Comparison of ENCODE assay signal across 28 mouse cellular contexts in the genomic region with DNA sequence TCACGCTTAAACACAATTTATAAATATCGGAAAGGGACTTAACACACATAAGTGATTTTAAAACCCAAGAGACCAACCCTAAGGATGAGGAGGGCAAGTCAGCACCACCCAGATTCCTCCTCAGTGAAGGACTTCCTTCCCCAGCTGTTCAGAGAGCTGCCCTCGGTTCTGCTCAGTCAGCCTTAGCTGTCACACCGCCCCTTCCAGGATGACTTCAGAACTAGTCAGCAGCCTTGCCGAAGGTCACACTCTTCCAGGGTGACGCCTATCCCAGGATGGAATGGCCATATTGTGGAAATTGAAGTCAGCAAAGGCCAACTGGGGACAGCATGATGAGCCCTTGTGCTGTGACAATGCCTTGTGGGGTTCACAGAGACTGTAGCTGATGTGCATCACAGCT. TPM values are rescaled to one million over a fixed set of nuclear protein-coding genes. Genes with fewer than 3 reads are reported as not detected.
DNase-seq lines count a peak whose midpoint lies in the region; ATAC-seq and TF ChIP-seq lines count a peak whose summit lies in the region.
"Had no signal": no experiment of that assay in that cellular context is flagged by ENCODE, and none has a peak within 500 bp of the region (broad histone marks: within the 10 kb centered on the region; RNA-seq: fewer than 3 reads in every experiment).

No protein-coding gene starts in this region.

- H3K27ac ChIP-seq in stomach, postnatal 0 days (replicated peaks): no peak overlapping the region
- H3K27ac ChIP-seq: embryonic facial prominence, embryonic 13.5 days; forebrain, embryonic 12.5 days; hindbrain, embryonic 13.5 days; layer of hippocampus, adult 2 months; midbrain, embryonic 10.5 days had no signal

- no peaks in the 10 kb centered on the region for H3K27me3 ChIP-seq in myocyte (ENCODE audit: control insufficient read depth, insufficient read depth, insufficient read length)
- H3K27me3 ChIP-seq in stomach, postnatal 0 days (ENCODE audit: control insufficient read depth, insufficient read depth, low read length): no peaks in the 10 kb centered on the region
- H3K27me3 ChIP-seq: embryonic facial prominence, embryonic 13.5 days; forebrain, embryonic 12.5 days; hindbrain, embryonic 13.5 days had no signal

- H3K9me3 ChIP-seq in stomach, postnatal 0 days (ENCODE audit: control insufficient read depth, low read length): no peaks in the 10 kb centered on the region
- H3K9me3 ChIP-seq: embryonic facial prominence, embryonic 13.5 days; forebrain, embryonic 12.5 days; G1E; hindbrain, embryonic 13.5 days; midbrain, embryonic 10.5 days had no signal

- no peak for ATAC-seq in stomach, postnatal 0 days (ENCODE audit: low FRiP score, low TSS enrichment)
- ATAC-seq: lung, postnatal 0 days had no signal

- no peak for TF ChIP-seq EP300 in stomach, postnatal 0 days (optimal IDR thresholded peaks at IDR 0.05)

- no peak overlapping the region for H3K4me2 ChIP-seq in myocyte (ENCODE audit: low read depth)
- no peak overlapping the region for H3K4me2 ChIP-seq in stomach, postnatal 0 days (replicated peaks; ENCODE audit: low read depth)
- H3K4me2 ChIP-seq: embryonic facial prominence, embryonic 13.5 days; forebrain, embryonic 12.5 days; hindbrain, embryonic 13.5 days had no signal

- no peak for TF ChIP-seq POLR2A in myocyte (IDR thresholded peaks at IDR 0.05; ENCODE audit: insufficient read length, low read depth)

- H3K4me1 ChIP-seq in stomach, postnatal 0 days (replicated peaks; ENCODE audit: control insufficient read depth, insufficient read depth): no peaks in the 10 kb centered on the region
- H3K4me1 ChIP-seq: forebrain, embryonic 12.5 days; hindbrain, embryonic 13.5 days; midbrain, embryonic 10.5 days had no signal

- WGBS in stomach, postnatal 0 days: 59% methylated on average over 6 of the region's 6 CpGs

- peak; percentile 24 for DNase-seq in gastrocnemius, adult 18-20 months (ENCODE audit: low spot score)
- DNase-seq in gastrocnemius, postnatal 10 days: no peak
- peak; percentile 0 for DNase-seq in A20 (ENCODE audit: low read depth, low spot score)
- DNase-seq in adrenal gland, postnatal 10 days: peak; percentile 64
- DNase-seq in stomach, postnatal 0 days (ENCODE audit: low spot score): no peak
- DNase-seq in thymus, postnatal 0 days (ENCODE audit: low spot score): no peak
- DNase-seq: cerebellum, adult 2 months; cerebellum, postnatal 36 days; embryo, embryonic 11 days; gastrocnemius, postnatal 14 days; kidney, adult 18-20 months; kidney, postnatal 14 days; spleen, adult 18-20 months; thymus, postnatal 14 days had no signal

- H3K4me3 ChIP-seq in myocyte: no peak overlapping the region
- no peak overlapping the region for H3K4me3 ChIP-seq in stomach, postnatal 0 days (ENCODE audit: low read depth, low read length)
- H3K4me3 ChIP-seq: embryonic facial prominence, embryonic 13.5 days; erythroblast, embryonic 14.5 days; forebrain, embryonic 12.5 days; hindbrain, embryonic 13.5 days; layer of hippocampus, adult 2 months; midbrain, embryonic 10.5 days had no signal

- no peaks in the 10 kb centered on the region for H3K36me3 ChIP-seq in myocyte (ENCODE audit: control insufficient read depth, insufficient read depth)
- H3K36me3 ChIP-seq in stomach, postnatal 0 days (ENCODE audit: control insufficient read depth, insufficient read depth, low read length): no peaks in the 10 kb centered on the region
- H3K36me3 ChIP-seq: embryonic facial prominence, embryonic 13.5 days; forebrain, embryonic 12.5 days; G1E; hindbrain, embryonic 13.5 days; midbrain, embryonic 10.5 days had no signal

- TF ChIP-seq CTCF in stomach, postnatal 0 days (IDR thresholded peaks at IDR 0.05; ENCODE audit: low read depth): no peak

- no peak overlapping the region for H3ac ChIP-seq in myocyte (ENCODE audit: control insufficient read depth, insufficient read length)

- H3K9ac ChIP-seq in stomach, postnatal 0 days (ENCODE audit: low read length): no peak overlapping the region
- H3K9ac ChIP-seq: embryonic facial prominence, embryonic 13.5 days; forebrain, embryonic 12.5 days; hindbrain, embryonic 13.5 days had no signal

- H3K79me2 ChIP-seq in myocyte (ENCODE audit: control insufficient read depth, insufficient read depth): no peaks in the 10 kb centered on the region

TF ChIP-seq in myocyte, 11 proteins besides CTCF, POLR2A, EP300 and RAD21:
- TF ChIP-seq TCF12 (IDR thresholded peaks at IDR 0.05; ENCODE audit: insufficient read depth, poor library complexity, severe bottlenecking) (peak; percentile 50), TCF3 (IDR thresholded peaks at IDR 0.05; ENCODE audit: insufficient read length, low read depth) (no peak), MYOD1 (IDR thresholded peaks at IDR 0.05; ENCODE audit: control insufficient read depth in 1 of 3, insufficient read length in 2 of 3, low read depth in 2 of 3) (peak in 2 of 3 experiments; percentile 33 to 66), E2F4 (IDR thresholded peaks at IDR 0.05; ENCODE audit: insufficient read depth) (no peak), CEBPB (IDR thresholded peaks at IDR 0.05; ENCODE audit: insufficient read depth, poor library complexity, severe bottlenecking) (no peak), MAX (IDR thresholded peaks at IDR 0.05; ENCODE audit: low read depth) (no peak), USF1 (IDR thresholded peaks at IDR 0.05; ENCODE audit: low read depth) (no peak), POLR2AphosphoS2 (IDR thresholded peaks at IDR 0.05; ENCODE audit: insufficient read length, low read depth) (no peak), SRF (IDR thresholded peaks at IDR 0.05; ENCODE audit: control insufficient read depth, insufficient read length, low read depth) (no peak), REST (IDR thresholded peaks at IDR 0.05; ENCODE audit: insufficient read depth, insufficient read length) (no peak), MYOG (IDR thresholded peaks at IDR 0.05; ENCODE audit: control insufficient read depth in 1 of 3, insufficient read depth in 1 of 3, insufficient read length in 2 of 3, low read depth in 2 of 3) (peak in 2 of 3 experiments; percentile 61 to 79)
TF ChIP-seq in myocyte: peak in this region for 3.

RNA-seq across cellular contexts. Expression of a gene that starts 28.2 kb away (rescaled TPM):
- under 1 TPM; 0.17 to 0.57 TPM for total RNA-seq in gastrocnemius, adult 18-20 months (2021)
- under 1 TPM; 0.47 to 0.61 TPM for total RNA-seq in gastrocnemius, postnatal 10 days (2021)
- total RNA-seq in adrenal gland, postnatal 10 days (2021): not detected
- polyA plus RNA-seq in myocyte (2012; fragmentation: generic; extraction: Trizol): 0.17 TPM
- polyA plus RNA-seq in stomach, postnatal 0 days (2015; fragmentation: Nextera tagmentation; extraction: Ambion mirVana): not detected in 2 replicates
- 3.0 and 3.4 TPM in 2 replicates for polyA plus RNA-seq in thymus, postnatal 0 days (2015; fragmentation: Nextera tagmentation; extraction: Ambion mirVana)
- total RNA-seq: heart, adult 18-20 months; heart, postnatal 25 days; layer of hippocampus, adult 2 months; layer of hippocampus, postnatal 25 days; left cerebral cortex, postnatal 10 days; liver, adult 2 months had no signal
- polyA plus RNA-seq: erythroblast, embryonic 14.5 days; liver, adult 2 months had no signal

Comparison
In these comparisons a context has a peak if more than half of its experiments do, and no peak if none do; other contexts are left out.
1. DNase-seq: peak in gastrocnemius, adult 18-20 months (single experiment), A20 (single experiment) and adrenal gland, postnatal 10 days (single experiment); none in gastrocnemius, postnatal 10 days (single experiment), stomach, postnatal 0 days (single experiment) and thymus, postnatal 0 days (single experiment).